Mouse (Mus musculus): Measurements from ENCODE around the gene Rap1b. TPM values are rescaled to one million over a fixed set of nuclear protein-coding genes. Genes with fewer than 3 reads are reported as not detected.

The Rap1b gene
- polyA plus RNA-seq, 1 experiment = 178 TPM

DNA sequence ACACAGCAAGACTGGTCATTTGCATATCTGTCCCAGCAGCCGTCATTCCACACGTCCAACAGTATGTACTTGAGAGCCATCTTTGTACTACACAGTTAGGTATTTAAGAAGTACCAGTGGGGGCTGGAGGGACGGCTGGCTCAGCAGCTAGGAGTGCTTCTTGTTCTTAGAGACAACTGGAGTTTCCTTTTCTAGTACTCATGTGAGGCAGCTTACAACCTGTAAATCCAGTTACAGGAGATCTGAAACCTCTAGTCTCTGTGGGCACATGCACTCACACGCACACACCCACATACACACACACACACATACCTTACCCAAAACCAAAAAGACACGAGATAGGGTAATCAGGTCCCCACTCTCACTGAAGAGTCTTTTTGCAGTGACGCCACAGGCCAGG lies 18.9 kb upstream of the Rap1b start:
- Histone ChIP-seq H3K4me3 (replicated peaks; ENCODE audit: control insufficient read depth, low read depth, low read length) (no peak overlapping the region), H3K27ac (ENCODE audit: control insufficient read depth, insufficient read depth, low read depth, low read length, poor library complexity) (no peak overlapping the region), H3K4me1 (ENCODE audit: control insufficient read depth, insufficient read depth, low read length) (peaks cover 8% of the 10 kb centered on the region)
- 32% methylated on average over 6 of the region's 6 CpGs for WGBS
- no peak for TF ChIP-seq POLR2A (IDR thresholded peaks at IDR 0.05; ENCODE audit: borderline replicate concordance, control insufficient read depth, low read depth, low read length)

DNA sequence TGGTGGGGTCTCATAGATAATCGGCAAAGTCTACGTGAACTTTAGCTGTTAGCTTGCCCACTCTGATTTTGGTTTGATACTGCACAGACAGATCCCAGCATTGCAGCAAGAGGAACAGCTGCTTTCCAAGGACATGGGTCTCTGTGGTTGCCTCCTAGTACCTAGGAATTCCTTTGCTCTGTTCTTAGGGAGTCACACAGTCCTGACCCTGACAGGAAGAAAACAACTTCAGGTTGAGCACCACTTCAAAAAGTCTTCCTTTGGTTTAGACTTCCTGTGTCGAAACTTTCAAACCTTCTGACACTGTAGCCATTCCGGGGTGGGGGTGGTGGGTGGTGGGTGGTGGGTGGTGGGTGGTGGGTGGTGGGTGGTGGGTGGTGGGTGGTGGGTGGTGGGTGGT lies 18.4 kb upstream of the Rap1b start:
- no peak for TF ChIP-seq POLR2A (IDR thresholded peaks at IDR 0.05; ENCODE audit: borderline replicate concordance, control insufficient read depth, low read depth, low read length)
- TF ChIP-seq CTCF (IDR thresholded peaks at IDR 0.05; ENCODE audit: control insufficient read depth, insufficient read depth, low read length) = no peak
- 34% methylated on average over 4 of the region's 4 CpGs for WGBS
- Histone ChIP-seq H3K4me3 (replicated peaks; ENCODE audit: control insufficient read depth, low read depth, low read length) (no peak overlapping the region), H3K4me1 (ENCODE audit: control insufficient read depth, insufficient read depth, low read length) (peaks cover 8% of the 10 kb centered on the region), H3K27ac (ENCODE audit: control insufficient read depth, insufficient read depth, low read depth, low read length, poor library complexity) (no peak overlapping the region)

DNA sequence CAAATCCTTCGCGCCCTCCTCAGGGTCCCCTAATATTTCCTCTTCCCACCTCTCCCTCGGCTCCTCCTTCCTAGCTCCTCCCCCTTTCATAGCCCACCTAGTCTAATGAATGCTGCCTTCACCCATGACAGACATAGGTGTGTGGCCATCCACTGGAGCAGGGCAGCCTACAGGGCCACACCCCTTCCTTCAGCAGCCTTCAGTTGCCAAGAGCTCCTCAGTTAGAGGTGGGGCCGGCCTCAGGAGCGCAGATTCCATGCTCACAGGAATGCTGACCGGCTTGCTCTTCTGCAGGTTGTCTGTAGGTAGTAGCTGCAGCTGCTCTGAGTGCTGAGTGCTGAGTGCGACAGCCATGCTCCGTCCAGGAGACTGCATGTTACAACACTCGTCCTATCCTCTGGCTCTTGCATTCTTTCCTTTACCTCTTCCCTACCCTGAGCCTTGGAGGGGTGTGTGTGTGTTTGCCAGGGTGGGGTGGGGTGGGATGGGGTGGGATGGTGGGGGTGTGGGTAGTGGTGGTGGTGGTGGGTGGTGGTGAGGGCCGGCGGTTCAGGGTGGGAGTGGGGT lies 16.3 kb upstream of the Rap1b start:
- TF ChIP-seq CTCF (IDR thresholded peaks at IDR 0.05; ENCODE audit: control insufficient read depth, insufficient read depth, low read length) = no peak
- peaks cover 8% of the 10 kb centered on the region for H3K4me1 ChIP-seq (ENCODE audit: control insufficient read depth, insufficient read depth, low read length)
- 85% methylated on average over 11 of the region's 11 CpGs for WGBS
- no peak overlapping the region for H3K27ac ChIP-seq (ENCODE audit: control insufficient read depth, insufficient read depth, low read depth, low read length, poor library complexity)
- no peak overlapping the region for H3K4me3 ChIP-seq (replicated peaks; ENCODE audit: control insufficient read depth, low read depth, low read length)

DNA sequence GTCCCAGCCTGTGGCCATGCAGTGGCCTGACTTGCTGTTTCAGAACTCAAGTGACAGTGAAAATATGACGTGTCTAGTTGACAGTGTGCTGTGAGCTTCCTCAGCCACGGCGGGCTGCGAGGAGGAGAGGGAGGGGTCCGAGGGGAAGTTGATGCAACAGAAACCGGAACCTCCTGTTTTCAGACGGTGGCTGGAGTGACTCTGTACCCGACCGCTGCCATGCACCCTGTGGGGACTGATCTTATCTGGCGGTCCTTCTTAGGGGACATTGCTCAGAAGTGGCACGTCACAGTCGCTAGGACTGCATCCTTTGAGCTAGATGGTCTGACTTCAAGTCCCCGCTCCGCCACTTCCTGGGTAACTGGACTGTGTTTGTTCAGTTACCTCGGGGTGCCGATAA lies 15.1 kb upstream of the Rap1b start:
- H3K4me1 ChIP-seq (ENCODE audit: control insufficient read depth, insufficient read depth, low read length) = peaks cover 8% of the 10 kb centered on the region
- WGBS = 2% methylated on average over 16 of the region's 16 CpGs

DNA sequence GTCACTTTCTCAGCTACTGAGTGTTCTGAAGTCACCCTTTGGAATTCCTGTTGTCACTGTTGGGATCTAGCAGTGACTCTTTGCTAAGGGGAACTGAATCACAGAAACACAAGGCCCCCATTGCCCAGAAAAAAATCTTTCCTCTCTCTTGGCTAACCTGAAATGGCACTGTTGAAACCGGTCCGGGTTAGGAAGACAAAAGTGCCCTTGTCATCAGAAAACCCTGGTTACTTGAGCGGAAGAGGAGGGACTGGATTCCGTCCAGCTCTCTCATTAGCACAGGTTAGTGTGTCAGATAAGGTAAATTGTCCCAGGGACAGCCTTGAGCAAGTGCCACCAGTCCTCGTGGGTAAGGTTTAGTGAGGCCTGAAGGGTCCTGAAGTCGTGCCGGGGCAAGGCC lies 14.5 kb upstream of the Rap1b start:
- H3K4me3 ChIP-seq (replicated peaks; ENCODE audit: control insufficient read depth, low read depth, low read length) = no peak overlapping the region
- H3K4me1 ChIP-seq (ENCODE audit: control insufficient read depth, insufficient read depth, low read length) = peaks cover 8% of the 10 kb centered on the region
- TF ChIP-seq POLR2A (IDR thresholded peaks at IDR 0.05; ENCODE audit: borderline replicate concordance, control insufficient read depth, low read depth, low read length) = no peak
- no peak for TF ChIP-seq CTCF (IDR thresholded peaks at IDR 0.05; ENCODE audit: control insufficient read depth, insufficient read depth, low read length)
- WGBS = 32% methylated on average over 7 of the region's 7 CpGs
- H3K27ac ChIP-seq (ENCODE audit: control insufficient read depth, insufficient read depth, low read depth, low read length, poor library complexity) = peak overlapping the region; percentile 90

More for the DNA sequence above, 15.1 kb upstream of the Rap1b start:
- TF ChIP-seq POLR2A (IDR thresholded peaks at IDR 0.05; ENCODE audit: borderline replicate concordance, control insufficient read depth, low read depth, low read length) (peak; percentile 72), CTCF (IDR thresholded peaks at IDR 0.05; ENCODE audit: control insufficient read depth, insufficient read depth, low read length) (no peak)
- Histone ChIP-seq H3K4me3 (replicated peaks; ENCODE audit: control insufficient read depth, low read depth, low read length) (peak overlapping the region; percentile 64), H3K27ac (ENCODE audit: control insufficient read depth, insufficient read depth, low read depth, low read length, poor library complexity) (peak overlapping the region; percentile 90)

DNA sequence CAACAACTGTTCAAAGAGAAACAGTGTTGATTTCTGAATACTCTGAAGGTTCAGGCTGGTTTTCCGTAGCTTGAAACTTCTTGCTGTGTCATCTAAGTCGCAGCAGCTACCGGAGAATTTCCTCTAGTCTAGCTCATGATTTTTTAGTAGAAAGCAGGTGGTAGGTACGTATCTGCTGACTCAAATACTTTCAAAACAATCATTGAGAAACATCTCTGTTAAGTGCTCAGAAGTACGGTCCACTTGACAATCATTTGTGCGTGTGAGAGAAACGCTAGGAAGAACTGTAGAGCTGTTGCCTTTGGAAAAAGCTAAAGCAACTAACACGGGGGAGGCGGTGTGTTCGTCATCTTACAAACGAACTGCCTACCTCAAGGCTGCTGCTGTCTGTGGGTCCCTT lies 14.0 kb upstream of the Rap1b start:
- 35% methylated on average over 11 of the region's 11 CpGs for whole genome bisulfite sequencing
- peak overlapping the region; percentile 90 for H3K27ac ChIP-seq (ENCODE audit: control insufficient read depth, insufficient read depth, low read depth, low read length, poor library complexity)

DNA sequence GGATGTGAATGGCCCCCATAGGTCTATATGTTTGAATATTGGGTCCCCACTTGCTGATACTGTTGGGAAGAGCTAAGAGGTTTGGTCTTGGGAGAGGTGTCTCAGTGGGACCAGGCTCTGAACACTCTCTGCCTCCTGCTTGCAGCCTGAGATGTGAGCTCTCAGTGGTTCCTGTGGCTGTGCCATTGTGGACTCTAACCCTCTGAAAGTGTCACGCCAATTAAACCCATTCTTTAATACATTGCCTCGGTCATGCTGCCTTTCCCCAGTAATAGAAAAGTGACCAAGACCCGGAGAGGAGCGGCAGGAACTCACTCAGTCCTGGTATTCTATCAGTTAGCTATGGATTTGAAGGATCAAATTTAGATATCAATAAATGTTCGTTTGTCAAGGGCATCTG lies 12.4 kb upstream of the Rap1b start:
- Histone ChIP-seq H3K4me1 (ENCODE audit: control insufficient read depth, insufficient read depth, low read length) (peaks cover 7% of the 10 kb centered on the region; the same call in 1 of the 2 replicates), H3K27ac (ENCODE audit: control insufficient read depth, insufficient read depth, low read depth, low read length, poor library complexity) (no peak overlapping the region), H3K4me3 (replicated peaks; ENCODE audit: control insufficient read depth, low read depth, low read length) (no peak overlapping the region)
- no peak for TF ChIP-seq POLR2A (IDR thresholded peaks at IDR 0.05; ENCODE audit: borderline replicate concordance, control insufficient read depth, low read depth, low read length)
- WGBS = 85% methylated on average over 5 of the region's 5 CpGs

More for the DNA sequence above, 14.0 kb upstream of the Rap1b start:
- Histone ChIP-seq H3K4me3 (replicated peaks; ENCODE audit: control insufficient read depth, low read depth, low read length) (no peak overlapping the region), H3K4me1 (ENCODE audit: control insufficient read depth, insufficient read depth, low read length) (peaks cover 8% of the 10 kb centered on the region)
- TF ChIP-seq POLR2A (IDR thresholded peaks at IDR 0.05; ENCODE audit: borderline replicate concordance, control insufficient read depth, low read depth, low read length) (no peak), CTCF (IDR thresholded peaks at IDR 0.05; ENCODE audit: control insufficient read depth, insufficient read depth, low read length) (no peak)

DNA sequence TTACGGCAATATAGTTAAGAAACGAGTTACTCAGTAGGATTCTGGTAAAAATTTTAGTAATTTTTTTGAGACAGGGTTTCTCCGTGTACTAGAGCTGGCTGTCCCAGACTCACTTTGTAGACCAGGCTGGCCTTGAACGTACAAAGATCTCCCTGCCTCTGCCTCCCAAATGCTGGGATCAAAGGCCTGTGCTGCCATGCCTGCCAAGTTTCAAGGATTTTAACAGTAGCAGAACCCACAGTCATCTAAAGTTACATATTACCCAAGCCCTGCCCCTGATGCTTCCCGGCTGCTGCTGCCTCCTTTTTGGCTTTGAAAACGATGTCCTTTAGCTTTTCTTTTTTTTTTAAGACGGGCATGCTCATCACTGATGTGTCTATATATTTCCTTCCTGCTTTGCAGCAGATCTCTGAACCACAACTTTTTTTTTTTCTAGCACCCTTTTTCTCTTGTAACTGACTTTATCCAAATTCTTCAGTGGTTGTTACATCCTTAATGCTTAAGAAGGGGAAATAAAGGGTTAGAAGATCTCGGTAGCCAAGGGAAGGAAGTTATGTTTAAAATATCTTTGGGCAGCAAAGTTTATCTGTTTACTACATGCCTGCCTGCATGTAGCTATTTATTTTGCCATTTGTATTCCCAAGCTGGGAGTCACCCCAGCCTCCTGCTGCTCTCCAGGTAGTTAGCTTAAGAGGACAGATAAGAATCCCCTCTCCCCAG lies 10.3 kb upstream of the Rap1b start:
- 12% methylated on average over 8 of the region's 8 CpGs for WGBS
- Histone ChIP-seq H3K27ac (ENCODE audit: control insufficient read depth, insufficient read depth, low read depth, low read length, poor library complexity) (peak overlapping the region; percentile 57), H3K4me1 (ENCODE audit: control insufficient read depth, insufficient read depth, low read length) (peaks cover 5% of the 10 kb centered on the region; the same call in 1 of the 2 replicates)

More for the DNA sequence above, 10.3 kb upstream of the Rap1b start:
- TF ChIP-seq CTCF (IDR thresholded peaks at IDR 0.05; ENCODE audit: control insufficient read depth, insufficient read depth, low read length) = no peak
- no peak for TF ChIP-seq POLR2A (IDR thresholded peaks at IDR 0.05; ENCODE audit: borderline replicate concordance, control insufficient read depth, low read depth, low read length)
- H3K4me3 ChIP-seq (replicated peaks; ENCODE audit: control insufficient read depth, low read depth, low read length) = no peak overlapping the region
